Mouse (Mus musculus): Measurements from ENCODE around the gene Ccdc121. TPM values are rescaled to one million over a fixed set of nuclear protein-coding genes. Genes with fewer than 3 reads are reported as not detected.

The Ccdc121 gene
- total RNA-seq, 2 experiments from 2014 or later: not detected

Other genes with a start within 250 kb of the Ccdc121 start
- not detected in 2 replicates for gene Cnih3, start 158.8 kb downstream of the Ccdc121 start, total RNA-seq (2014; fragmentation: Nextera tagmentation)
- gene Cnih3, start 158.8 kb downstream of the Ccdc121 start, total RNA-seq (2017): not detected in 2 replicates
- not detected in 2 replicates for gene Dnah14, start 65.1 kb upstream of the Ccdc121 start, total RNA-seq (2014; fragmentation: Nextera tagmentation)
- gene Dnah14, start 65.1 kb upstream of the Ccdc121 start, total RNA-seq (2017): 0.84 and 4.8 TPM in 2 replicates